Mouse (Mus musculus): ENCODE data around the gene Asrgl1.

Asrgl1 gene

DNA sequence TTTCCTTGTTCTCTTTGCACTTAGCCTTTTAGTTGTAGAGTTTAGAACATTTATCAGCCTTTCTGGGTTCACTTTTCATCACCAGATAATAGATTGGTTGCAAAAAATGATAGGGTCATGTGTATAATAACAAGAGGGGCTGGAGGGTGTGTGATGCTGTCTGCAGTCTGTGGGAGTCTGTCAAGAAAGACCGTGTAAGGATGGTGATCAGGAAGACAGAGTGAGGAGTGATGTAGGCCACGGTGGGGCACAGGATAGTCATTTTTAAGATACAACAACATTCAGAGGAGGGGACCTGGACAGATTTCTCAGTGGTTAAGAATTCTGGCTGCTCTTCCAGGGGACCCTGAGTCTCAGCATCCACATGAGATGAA lies 63.3 kb downstream of the Asrgl1 start:
- in situ Hi-C loops (cut with MboI, MseI), result no loop called here

DNA sequence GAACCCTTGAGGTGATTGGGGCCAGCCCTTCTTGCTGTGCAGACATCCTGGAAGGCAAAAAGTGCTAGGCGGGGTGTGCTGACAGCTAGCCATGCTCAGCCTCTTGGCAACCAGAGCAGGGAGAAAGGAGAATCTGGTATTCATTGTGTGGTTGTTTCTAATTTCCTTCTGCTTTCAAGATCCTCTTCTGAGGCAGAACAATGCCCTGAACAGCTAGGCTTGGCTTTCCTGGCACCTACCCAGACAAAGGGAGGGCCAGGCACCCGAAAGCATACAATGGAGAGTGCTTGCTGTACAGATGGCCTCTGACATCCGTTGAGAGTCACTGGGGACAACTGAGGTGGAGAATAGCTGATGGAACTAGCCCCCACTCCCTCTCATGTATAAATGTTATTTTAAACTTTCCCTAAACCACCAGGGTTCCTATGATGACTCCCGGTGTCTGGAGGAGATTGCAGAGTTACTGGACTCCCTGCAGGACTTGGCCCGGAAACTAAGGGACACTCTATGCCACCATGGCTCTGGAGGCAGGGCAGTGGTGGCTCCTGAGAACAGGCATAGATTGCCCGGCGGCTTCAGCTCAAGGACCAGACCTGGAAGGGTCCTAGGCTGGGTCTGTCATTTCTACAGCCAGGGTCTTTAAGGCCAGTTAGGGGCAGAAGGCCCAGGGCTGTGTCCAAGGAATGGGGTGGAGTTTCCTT lies 63.8 kb downstream of the Asrgl1 start:
- in situ Hi-C loops (cut with MboI, MseI), result no loop called here

DNA sequence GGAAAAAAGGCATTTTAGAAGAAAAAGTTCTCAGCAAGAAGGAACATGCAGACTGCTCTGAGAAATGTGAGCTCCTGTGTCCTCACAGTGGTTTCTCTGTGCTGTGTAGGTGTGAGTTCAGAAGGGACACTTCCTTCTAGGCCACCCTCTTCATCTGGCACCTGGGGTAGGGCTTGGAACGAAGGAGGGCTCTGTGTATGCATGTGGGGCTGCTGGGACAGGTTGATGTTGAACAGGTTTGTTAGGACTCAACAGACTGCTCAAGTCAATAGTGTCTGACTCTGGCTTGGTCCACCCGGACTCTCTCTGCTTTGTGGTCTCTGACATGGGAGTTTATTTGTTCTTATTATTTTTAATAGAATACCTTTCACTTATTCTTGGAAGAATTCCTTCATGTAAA lies 65.1 kb downstream of the Asrgl1 start:
- in situ Hi-C loops (cut with MboI, MseI), result no loop called here

DNA sequence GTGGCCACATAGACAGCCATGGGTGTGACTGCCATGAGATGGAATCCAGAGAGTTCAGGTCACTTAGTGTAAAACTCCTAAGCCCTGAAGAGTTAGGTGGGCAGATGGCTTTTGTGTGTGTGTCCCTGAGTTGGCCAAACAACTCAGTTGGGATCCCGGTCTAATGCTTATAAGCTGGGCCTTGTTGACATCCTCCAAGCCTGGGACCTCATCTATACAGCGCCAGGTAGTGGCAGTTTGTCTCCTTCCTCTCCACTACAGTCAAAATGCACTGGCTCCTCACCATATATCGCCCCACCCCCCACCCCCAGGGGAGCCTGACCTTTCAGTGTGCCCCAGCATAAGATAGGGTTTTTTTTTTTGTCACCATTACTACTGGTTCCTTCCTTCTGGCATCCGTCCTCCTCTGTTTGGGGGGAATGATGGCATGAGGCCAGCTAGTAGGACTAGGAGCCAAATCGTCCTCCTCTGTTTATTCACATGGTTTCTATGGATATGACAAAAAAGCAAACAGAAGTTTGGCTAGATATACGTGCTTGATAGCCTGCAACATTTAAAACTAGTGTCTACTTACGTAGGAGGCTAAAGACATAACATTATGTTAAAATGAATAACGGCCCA lies 65.6 kb downstream of the Asrgl1 start:
- in situ Hi-C loops (cut with MboI, MseI), result no loop called here

DNA sequence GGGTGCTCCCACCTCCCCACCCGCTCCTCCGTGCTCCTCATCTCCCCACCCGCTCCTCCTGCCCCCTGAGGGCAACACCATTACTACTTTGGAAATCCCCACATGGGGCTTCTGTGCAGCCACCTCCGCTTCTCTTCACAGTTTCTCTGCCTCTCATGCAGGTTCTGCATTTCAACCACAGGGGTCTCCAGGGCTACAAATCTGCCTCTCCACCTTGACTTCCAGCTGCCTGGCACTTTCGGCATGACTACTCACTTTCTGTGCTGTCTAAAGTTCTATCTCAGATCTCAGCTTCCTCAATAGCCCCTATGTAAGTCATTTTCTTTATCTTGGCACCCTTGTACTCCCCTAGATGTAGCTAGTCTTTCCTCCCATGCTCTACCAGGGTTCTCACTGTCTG lies 68.1 kb downstream of the Asrgl1 start:
- in situ Hi-C loops (cut with MboI, MseI), result no loop called here

DNA sequence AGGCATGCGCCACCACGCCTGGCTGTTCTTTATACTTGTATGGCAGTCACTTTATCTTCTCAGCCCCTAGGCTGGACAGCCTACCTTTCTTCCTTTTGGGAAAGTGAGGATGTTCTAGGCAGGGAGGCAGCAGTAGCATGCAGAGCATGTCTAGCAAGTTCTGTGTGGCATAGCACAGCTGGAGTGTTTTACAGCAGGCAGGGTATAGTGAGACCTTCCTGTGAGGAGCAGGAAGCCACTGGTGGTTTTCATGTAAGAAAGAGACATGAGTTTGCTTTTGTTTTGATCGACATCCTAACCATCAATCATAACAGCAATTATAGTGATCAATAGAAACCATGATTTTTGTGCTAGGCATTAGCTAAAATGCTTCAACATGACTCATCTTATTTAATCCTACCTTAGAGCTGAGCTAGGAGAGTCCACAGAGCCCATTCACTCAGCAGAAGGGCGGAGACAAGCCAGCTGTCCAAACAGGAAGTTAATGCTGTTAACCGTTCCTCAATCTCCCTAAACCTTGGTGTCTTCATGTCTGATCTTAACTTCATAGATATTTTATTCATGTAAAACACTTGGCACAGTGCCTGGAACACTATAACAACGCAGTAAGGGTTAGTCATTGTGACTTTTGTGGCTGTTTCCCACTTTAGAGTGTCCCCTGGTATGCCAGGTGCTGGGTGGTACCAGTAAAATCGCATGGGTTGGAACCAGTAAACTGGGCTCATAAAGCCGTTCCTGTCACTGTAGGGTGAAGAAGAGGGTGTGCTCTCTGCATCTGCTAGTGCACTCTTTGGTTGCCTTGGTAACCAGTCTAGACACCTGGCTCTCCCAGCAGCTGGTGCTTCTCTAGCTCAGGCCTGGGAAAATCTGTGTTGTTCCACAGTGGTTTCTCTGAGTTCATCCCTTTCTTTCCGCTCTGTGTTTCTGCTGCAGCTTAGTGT lies 69.5 kb downstream of the Asrgl1 start:
- in situ Hi-C loops (cut with MboI, MseI), result no loop called here

DNA sequence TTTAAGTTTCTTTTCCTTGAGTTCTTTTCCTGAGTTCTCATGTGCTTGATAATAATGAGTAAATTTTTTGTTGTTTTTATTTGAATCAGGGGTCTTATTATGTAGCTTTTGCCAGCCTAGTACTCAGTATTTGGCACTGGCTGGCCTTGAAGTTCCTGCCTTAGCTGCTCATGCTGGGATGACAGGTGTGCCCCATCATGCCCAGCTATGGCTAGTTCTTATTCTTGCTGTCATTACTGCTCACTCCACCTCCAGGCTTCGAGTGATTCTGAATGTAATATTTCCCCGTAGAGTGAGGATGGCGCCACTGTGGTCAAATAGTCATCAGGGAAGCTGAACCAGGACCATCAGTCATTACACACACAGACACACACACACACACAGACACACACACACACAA lies 71.6 kb downstream of the Asrgl1 start:
- in situ Hi-C loops (cut with MboI, MseI), result no loop called here

DNA sequence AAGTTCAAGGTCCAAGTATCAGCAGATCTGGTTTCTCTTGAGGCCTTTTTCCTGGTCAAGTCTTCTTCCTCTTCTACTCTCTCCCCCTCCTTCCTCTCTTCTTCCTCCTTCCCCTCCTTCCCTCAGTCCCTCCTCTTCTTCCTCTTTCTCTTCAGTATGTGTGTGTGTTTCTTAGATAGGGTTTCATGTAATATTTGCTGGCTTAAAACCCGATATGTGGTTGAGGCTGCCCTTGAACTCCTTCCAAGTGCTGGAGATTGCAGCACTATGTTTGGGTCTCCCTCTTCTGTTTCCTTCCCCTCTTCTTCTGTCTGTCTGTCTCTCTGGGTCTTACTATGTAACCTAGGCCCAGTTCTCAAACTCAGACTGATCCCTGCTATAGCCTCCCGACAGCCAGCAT lies 72.6 kb downstream of the Asrgl1 start:
- in situ Hi-C loops (cut with MboI, MseI), result no loop called here

DNA sequence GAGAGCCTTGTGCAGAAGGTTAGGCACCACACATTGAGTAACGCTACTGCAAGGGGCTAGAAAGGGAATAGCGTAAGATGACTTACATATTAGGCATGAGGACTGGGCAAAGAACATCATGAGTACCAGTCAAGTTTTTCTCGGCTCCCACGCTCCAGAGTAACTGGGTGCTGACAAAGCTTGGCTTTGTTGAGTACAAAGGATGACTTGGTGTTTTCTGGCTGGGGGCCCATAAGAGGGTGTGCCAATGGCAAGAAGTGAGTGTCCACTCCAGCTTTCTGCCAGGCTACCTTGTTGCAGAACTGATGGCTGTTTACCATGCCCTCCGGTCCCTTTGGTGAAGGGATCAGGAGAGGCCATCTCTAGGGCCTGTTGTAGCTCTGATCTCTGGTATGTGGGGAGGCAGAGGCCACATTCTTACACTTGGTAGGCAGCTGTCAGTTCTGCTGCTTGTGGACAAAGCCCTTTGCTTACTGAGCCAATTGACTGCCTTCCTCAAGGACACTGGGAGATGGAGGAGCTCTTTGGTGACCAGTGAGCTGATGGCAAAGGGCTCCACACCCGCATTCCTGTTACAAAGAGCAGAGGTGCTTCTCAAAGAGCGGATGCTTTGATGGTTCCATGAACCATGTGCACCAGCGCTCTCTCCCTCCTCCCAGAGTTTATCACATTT lies 74.1 kb downstream of the Asrgl1 start:
- in situ Hi-C loops (cut with MboI, MseI), result no loop called here

DNA sequence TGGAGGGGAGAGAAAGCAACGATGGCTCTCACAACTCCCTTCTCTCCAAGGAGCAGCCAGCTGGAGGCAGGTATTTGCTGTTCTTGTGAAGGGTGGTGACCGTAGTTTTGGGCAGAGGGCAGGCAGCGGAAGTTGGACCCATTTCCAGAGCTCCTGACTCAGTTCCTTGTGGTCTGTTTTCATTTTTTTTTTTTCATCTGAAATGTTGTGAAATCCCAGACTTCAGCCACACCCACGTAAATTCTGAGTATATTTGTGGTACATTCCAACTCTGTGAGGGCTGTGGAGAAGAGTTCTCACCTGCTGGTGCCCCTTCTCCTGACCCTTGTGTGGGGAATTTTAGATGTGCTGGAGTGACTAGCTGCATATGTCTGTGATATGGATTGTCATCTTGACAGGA lies 75.3 kb downstream of the Asrgl1 start:
- in situ Hi-C loops (cut with MboI, MseI), result no loop called here

Data from T-helper 1 cell (primary cell).